19 mouse cellular contexts compared by ENCODE assay signal in genomic region chr11:11530126-11530525, GRCm38 (mm10).
"Had no signal": no experiment of that assay in that cellular context is flagged by ENCODE, and none has a peak within 500 bp of the region (broad histone marks: within the 10 kb centered on the region; RNA-seq: fewer than 3 reads in every experiment).

No protein-coding gene starts in this region.

- H3K9me3 ChIP-seq: megakaryocyte, embryonic 14.5 days; midbrain, embryonic 10.5 days; midbrain, embryonic 13.5 days; midbrain, embryonic 15.5 days; neural tube, embryonic 13.5 days; neural tube, embryonic 15.5 days had no signal

- H3K4me2 ChIP-seq: lung, embryonic 14.5 days; midbrain, embryonic 13.5 days; midbrain, embryonic 15.5 days; neural tube, embryonic 13.5 days; neural tube, embryonic 15.5 days had no signal

- H3K27ac ChIP-seq: midbrain, embryonic 10.5 days; midbrain, embryonic 13.5 days; midbrain, embryonic 15.5 days; neural tube, embryonic 13.5 days; neural tube, embryonic 15.5 days had no signal

- DNase-seq: lung, adult 18-20 months; lung, embryonic 14.5 days; lung, postnatal 10 days; lung, postnatal 4 days; retina, postnatal 1 day; right cerebral cortex, adult 18-20 months; right cerebral cortex, postnatal 25 days; right cerebral cortex, postnatal 4 days; spleen, adult 18-20 months; thymus, adult 18-20 months; thymus, postnatal 14 days; thymus, postnatal 36 days had no signal

- H3K9ac ChIP-seq: lung, embryonic 14.5 days; midbrain, embryonic 13.5 days; midbrain, embryonic 15.5 days; neural tube, embryonic 13.5 days; neural tube, embryonic 15.5 days had no signal

- ATAC-seq: midbrain, embryonic 13.5 days; midbrain, embryonic 15.5 days had no signal

- H3K4me3 ChIP-seq: megakaryocyte, embryonic 14.5 days; midbrain, embryonic 10.5 days; midbrain, embryonic 13.5 days; midbrain, embryonic 15.5 days; myocyte; neural tube, embryonic 13.5 days; neural tube, embryonic 15.5 days had no signal

- H3K27me3 ChIP-seq: megakaryocyte, embryonic 14.5 days; midbrain, embryonic 13.5 days; midbrain, embryonic 15.5 days; neural tube, embryonic 13.5 days; neural tube, embryonic 15.5 days had no signal

- H3K4me1 ChIP-seq: midbrain, embryonic 10.5 days; midbrain, embryonic 13.5 days; midbrain, embryonic 15.5 days; neural tube, embryonic 13.5 days; neural tube, embryonic 15.5 days had no signal

- H3K36me3 ChIP-seq: midbrain, embryonic 10.5 days; midbrain, embryonic 13.5 days; midbrain, embryonic 15.5 days; neural tube, embryonic 13.5 days; neural tube, embryonic 15.5 days had no signal
